Mouse (Mus musculus): ENCODE data around the gene Tnks1bp1.

The Tnks1bp1 gene

DNA sequence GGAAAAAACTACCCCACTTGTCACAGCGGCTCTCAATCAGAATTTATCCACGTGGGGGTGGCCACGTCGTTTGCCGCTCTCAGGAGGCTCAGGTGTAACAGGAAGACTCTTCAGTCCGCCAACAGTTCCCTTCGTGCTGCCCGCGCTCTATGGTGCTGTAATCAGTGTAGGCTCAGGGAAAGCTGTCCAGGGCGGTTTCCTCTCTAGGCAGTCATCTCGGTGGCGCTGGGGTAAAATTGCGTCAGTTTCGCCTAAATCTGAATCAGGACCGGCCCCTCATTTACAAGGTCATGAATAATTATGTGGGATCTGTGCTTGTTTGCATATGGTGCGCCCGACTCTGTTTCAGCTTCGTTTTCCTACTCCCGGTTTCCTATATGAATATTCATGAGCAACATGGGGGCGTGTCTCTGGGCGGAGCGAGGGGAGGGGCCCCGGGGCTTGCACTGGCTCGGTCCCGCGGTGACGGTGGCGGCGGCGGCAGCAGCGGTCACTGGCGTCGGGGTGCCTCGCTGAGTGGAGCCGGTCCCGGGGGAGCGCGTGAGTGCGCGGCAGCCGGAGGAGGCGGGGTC is at the start of gene Tnks1bp1:
TSS of gene Tnks1bp1 (plus strand) at position 427 of the 572 bp plus-strand sequence.
- peak; percentile 96 for DNase-seq

DNA sequence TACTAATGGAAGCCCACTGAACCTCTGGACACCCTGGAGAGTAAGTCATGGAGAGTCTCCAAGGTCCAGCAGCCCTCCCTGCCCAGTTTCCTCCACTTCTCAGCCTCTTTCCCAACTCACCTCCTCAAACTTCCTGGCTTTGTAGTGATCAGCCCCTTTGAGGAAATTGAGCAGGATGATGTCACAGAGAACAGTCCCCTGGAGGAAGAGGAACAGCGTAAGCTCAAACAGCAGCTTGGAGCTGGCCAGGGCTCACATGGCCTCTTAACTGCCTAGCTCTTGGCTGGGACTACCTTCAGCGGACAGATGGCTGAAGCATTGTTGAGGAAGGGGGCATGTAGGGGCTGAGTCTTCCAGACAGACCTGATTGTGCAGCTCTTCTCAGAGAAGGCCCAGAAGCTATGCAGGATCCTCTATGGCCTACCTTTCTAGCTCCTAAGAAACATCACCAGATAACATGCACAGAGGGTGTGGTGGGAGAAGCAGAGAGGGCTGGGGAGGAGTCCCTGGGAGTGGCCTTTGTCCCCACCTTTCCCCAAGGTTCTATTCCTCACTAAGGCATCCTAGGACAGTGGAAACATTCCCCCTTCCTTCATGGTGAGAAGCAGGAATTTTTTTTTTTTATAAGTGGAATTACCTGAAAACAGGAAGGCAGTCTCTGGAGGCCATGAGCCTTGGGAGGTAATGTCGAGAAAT is 48.2 kb upstream of the Tnks1bp1 start:
- no peak for DNase-seq

DNA sequence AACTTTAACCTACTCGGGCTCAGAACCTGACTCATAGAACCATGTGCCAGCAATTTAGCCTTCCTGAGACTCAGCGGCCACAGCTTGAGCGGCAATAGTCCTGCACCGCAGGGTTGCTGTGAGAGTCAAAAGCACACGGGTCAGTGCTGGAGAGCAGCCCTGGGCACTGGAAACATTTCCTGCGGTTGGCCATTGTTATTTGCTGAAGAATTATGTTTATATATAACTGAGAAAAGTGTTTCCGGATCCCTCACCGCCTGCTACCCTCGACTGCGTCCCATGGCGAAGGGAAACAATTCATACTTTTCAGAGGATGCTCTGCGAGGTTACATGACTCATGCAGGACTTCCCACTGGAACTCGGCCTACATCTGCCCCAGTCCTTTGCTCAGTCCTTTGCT is 46.3 kb upstream of the Tnks1bp1 start:
- DNase-seq = no peak

DNA sequence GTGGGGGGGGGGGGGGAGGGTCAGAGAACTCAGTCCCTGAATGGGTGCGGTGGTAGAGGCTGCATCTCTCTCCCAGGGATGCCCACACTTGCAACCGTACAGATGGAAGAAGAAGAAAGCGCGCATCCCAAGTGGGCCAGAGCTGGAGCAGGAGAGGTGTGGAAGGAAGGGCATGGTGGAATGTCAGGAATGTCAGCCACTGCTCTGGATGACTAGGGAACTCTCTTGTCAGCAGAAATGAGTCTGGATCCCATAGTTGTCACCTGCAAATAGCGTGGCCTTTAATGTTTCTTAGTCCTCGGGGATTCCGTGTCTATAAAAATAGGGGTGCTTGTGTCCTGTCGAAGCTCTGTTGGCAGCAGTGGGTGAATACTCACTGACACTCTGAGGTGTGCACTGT is 45.2 kb upstream of the Tnks1bp1 start:
- no peak for DNase-seq

GRCm38 (mm10) chr2:85004341-85004740 is 43.5 kb upstream of the Tnks1bp1 start:
- DNase-seq = no peak

DNA sequence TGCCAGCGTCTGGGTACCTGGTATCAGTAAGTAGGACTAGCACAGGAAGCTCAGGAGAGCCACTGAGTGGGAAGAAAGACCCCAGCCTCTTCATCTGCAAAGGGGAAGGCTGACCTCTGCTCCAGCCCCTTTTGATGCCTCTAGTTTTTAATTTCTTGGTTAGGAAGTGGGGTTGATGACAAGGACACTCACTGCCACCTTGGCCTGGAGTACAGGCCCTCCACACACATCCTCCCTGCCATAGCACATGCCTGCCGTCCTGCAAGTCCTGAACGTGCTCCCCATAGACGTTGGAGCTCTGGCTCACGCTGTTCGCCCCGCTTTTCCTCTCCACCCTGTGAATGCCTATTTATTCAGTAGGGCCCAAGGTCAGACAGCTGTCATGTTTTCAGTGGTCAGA is 41.2 kb upstream of the Tnks1bp1 start:
- DNase-seq = no peak

DNA sequence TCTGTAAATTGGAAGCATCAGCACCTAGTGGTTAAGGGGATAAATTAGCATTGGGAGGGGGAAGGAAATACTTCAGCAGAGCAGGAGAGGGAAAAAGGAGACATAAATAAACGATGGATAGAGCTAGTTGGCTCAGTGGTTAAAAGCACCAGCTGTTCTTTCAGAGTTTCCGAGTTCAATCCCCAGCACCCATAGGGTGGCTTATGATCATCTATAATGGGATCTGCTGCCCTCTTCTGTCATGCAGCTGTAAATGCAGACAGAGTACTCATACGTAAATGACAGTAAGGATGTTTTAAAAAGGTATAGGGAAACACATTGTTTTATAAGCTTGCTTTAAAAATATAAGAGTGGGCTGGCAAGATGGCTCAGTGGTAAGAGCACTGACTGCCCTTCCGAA is 40.1 kb upstream of the Tnks1bp1 start:
- peak; percentile 17 for DNase-seq

- DNase-seq = no peak
These were observed 38.6 kb upstream of the Tnks1bp1 start for GRCm38 (mm10) chr2:85009212-85009611.

- no peak for DNase-seq
These were observed 35.8 kb upstream of the Tnks1bp1 start for GRCm38 (mm10) chr2:85011906-85012604.

DNA sequence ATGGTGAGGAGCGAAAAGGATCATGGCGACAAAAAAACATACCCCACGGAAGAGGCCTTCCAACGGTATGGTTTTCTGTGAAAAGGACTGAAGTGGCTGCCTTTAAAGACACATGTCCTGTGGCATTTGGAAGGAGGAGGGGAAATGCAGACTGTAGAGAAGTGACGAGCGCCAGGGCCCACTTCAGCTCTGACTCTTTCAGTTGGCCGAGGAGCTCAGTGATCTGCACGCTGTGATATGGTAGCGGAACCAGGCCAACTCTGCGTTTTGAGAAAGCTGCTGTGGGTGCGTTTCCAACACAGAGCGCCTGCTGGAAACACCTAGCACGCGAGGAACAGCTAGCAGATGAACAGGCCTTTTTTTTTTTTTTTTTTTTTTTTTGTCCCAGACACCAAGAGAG is 35.1 kb upstream of the Tnks1bp1 start:
- no peak for DNase-seq

DNA sequence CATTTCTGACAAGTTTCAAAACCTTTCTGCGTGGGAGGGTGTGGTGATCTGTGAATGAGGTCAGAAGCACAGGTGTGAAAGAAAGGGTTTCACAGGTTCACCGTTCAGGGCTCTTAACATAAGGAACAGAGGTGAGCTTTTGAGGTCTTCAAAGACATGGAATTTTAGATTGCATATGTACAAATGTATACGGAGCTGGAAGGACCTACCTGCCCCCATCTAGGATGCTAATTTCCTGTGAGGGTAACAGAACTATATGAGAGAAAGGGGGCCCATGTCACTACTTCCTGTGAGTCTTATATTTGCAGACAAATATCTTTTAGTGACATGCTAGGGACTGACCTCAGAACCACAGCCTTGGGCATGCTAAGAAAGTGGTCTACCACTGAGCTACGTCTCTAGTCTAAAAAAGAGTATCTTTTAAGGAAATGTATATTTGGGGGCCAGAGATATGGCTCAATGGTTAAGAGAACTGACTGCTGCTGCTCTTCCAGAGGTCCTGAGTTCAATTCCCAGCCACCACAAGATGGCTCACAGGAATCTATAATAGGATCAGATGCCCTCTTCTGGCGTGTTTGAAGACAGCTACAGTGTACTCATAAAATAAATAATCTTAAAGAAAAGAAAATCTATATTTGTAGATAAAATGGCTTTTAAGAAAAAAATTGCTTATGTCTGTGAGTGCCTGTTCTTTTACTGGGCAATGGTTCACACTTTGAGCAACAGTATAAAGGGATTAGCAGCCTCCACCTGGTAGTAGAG is 33.8 kb upstream of the Tnks1bp1 start:
- no peak for DNase-seq

DNA sequence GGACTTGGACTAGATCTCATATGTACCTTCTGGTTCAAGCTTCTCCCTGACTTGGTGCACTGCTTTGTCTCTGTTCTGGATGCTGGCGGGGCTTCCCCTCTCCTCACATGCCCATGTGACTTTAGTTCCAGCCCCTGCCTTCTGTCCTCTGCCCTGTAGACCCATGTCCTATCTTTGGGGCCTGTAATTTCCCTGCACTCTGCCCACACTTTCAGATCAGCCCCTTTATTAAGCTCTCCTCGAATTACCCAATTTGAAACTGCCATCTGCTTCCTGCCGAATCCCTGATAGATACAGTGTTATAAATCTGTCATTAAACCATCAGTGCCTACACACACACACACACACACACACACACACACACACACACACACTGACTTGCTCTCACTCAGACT is 33.2 kb upstream of the Tnks1bp1 start:
- DNase-seq = no peak

- no peak for DNase-seq
These were observed 25.8 kb upstream of the Tnks1bp1 start for GRCm38 (mm10) chr2:85022043-85022442.

DNA sequence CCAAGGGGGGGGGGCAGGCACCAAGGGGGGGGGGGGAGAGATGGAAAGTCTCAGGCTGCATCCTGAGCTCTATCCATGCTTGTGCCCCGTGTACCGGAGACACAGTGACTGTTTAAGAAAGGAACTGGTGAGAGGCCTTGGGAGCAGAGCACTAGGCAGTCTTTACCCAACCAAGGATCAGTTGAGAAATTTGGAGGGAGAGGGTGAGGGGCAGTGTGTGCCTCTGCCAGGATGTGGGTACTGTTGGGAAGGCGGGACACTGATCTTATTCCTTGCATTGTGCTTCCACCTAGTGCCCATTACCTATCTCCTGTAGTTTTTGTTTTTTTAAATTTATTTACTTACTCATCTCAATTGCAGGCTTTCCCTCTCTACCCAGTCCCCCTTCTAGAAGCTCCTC is 21.6 kb upstream of the Tnks1bp1 start:
- no peak for DNase-seq

GRCm38 (mm10) chr2:85027281-85027680 is 20.5 kb upstream of the Tnks1bp1 start:
- no peak for DNase-seq

- no peak for DNase-seq
These were observed 17.9 kb upstream of the Tnks1bp1 start for GRCm38 (mm10) chr2:85029897-85030296.

DNA sequence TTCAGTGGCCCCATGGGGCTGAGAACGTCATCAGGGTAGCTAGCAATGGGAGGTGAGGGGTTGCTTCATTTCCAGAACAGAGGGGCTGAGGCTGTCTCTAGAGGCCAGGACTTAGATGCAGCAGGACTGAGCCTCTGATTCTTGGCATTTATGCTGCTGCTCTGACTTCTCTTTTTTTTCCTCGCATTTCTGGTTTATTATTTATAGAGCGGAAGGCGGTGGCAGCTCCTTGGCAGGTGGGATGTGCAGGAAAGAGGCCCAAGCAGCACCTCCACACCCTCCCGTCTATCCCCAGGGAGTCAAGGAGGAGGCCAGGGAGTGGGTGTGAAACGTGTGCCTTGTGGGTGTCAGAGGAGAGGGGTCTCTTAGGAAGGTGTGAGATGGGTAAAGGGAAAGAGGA is 16.8 kb upstream of the Tnks1bp1 start:
- DNase-seq = no peak

- no peak for DNase-seq
These were observed 14.7 kb upstream of the Tnks1bp1 start for GRCm38 (mm10) chr2:85033121-85033520.

- DNase-seq = no peak
These were observed 13.7 kb upstream of the Tnks1bp1 start for GRCm38 (mm10) chr2:85034169-85034568.

DNA sequence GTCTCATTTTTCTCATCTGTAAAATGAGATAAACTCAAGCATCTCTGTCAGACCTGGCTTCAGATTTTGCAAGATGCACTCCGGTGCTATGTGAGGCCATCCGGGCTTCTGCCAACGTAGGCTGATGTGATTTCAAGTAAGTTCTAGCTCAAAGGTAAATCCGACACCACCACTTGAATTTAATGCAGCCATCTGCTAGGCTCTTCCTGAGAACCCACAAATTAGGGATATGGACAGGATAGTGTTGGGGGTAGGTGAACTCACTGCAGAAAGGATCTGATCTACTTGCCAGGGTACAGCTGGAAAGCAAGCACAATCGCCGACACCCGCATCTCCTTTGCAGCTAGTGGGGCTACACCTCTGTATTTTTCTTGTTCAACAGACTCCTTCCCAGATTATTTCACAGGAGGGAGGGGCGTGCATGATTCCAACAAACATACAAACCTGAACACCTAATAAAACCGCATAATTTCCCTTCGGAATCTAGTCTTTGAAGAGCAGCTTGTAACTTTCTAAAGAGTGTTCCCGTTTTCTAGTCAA is 11.2 kb upstream of the Tnks1bp1 start:
- no peak for DNase-seq

DNA sequence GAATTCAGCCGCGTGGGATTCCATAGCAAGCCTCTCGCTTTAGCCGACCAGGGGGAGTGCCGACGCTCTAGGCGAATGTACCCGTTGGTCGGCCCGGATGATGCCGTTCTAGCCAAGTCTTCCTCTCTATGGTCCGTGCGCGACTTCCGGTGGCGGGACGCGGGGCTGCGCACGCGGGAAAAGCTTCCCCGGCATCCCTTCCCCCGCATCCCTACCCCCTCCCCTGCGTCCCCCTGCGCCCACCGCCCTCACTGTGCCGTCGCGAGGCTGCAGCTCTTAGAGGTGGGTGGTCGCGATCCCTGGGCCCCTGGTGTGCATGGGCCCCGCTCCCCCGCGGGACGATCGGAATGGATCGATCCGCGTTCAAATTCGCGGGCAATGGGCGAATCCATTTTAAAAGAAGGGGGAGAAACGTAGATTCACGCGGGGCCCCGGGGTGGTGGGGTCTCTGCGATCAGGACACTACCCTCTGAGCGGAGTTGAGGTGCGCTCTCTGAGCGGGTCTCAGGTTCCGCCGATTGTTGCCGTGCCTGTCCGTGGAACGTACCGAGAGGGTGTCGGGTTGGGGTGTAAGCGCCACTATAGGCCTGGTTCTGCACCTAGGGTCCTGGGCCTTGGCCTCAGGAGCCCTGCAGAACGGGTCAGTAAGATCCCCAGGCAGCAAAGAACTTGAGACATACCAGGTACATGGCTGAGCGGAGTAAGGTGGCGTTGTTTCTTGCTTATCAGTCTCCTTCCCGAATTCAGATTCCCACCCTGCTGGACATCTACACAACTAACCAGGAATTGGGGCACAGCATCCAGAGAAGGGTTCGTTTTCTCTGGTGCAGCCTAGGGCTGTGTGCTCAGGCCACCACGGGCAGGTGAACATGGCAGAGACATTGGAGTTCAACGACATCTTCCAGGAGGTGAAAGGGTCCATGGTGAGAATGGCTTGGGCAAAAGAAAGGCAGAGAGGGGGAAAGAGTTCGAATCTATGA is 10.5 kb upstream of the Tnks1bp1 start, which contains the start of the genes Ssrp1 and P2rx3:
TSS of gene Ssrp1 (plus strand) at position 188 of the 980 bp plus-strand sequence.
TSS of gene P2rx3 (minus strand) at position 416 of the 980 bp plus-strand sequence.
- DNase-seq = peak; percentile 89

DNA sequence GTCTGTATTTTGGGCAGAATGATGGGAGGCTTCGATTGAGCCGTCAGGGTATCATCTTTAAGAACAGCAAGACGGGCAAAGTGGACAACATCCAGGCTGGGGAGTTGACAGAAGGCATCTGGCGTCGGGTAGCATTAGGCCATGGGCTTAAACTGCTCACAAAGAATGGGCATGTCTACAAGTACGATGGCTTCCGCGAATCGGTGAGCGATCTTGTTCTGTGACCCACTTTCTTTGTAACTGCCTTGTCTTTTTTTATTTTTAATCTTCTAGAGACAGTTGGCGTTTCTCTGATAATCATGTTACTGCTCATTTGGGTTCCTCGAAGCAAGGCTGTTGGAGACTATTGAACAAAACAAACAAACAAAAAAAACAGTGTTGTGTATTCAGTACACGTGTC is 9.5 kb upstream of the Tnks1bp1 start:
- no peak for DNase-seq

Data from thymus, postnatal 25 days (tissue).